Mouse (Mus musculus): ENCODE data around the gene Pdzd2.

- TF ChIP-seq EP300 (IDR thresholded peaks at IDR 0.05; ENCODE audit: low read depth) (no peak), CTCF (IDR thresholded peaks at IDR 0.05; ENCODE audit: low read depth) (no peak)
Measured at GRCm38 (mm10) chr15:12426342-12426741, 313.4 kb downstream of the Pdzd2 start.
